Mouse (Mus musculus) hindbrain, embryonic 14.5 days (tissue): Measurements from ENCODE around the gene Tmem95. TPM values are rescaled to one million over a fixed set of nuclear protein-coding genes. Genes with fewer than 3 reads are reported as not detected.
"Not testable (repeated sequence)": the region's sequence is repeated elsewhere in the genome, so short reads cannot be mapped to it uniquely, and the experiment has no call there.

Source experiments
- ATAC-seq: fragments of 200-750 bp; cut with Nextera tagmentation; 2 replicates; pipeline ENCODE4 v1.8.0; 2017; ENCODE audit warnings: moderate number of reproducible peaks, mild to moderate bottlenecking, moderate TSS enrichment, moderate library complexity; ENCODE audit not compliant: low FRiP score
- DNase-seq: peaks from one replicate; pipeline ENCODE4 v3.0.0-alpha.2; 2015; ENCODE audit warnings: low spot score
- H3K27ac ChIP-seq: fragments of 300-500 bp; sonication (generic); 2 replicates; pipeline ENCODE4 v1.5.1; 2014; ENCODE audit warnings: mild to moderate bottlenecking, moderate library complexity
- H3K27me3 ChIP-seq: fragments of 300-500 bp; sonication (generic); 2 replicates; pipeline ENCODE4 v1.6.1; 2014; ENCODE audit warnings: mild to moderate bottlenecking, low read length, mixed read lengths; ENCODE audit not compliant: control insufficient read depth, insufficient read depth
- H3K36me3 ChIP-seq: fragments of 300-500 bp; sonication (generic); replicated peaks from 2 replicates; pipeline ENCODE4 v1.6.1; 2014; ENCODE audit not compliant: control insufficient read depth, insufficient read depth
- H3K4me1 ChIP-seq: fragments of 300-500 bp; sonication (generic); replicated peaks from 2 replicates; pipeline ENCODE4 v1.6.1; 2014; ENCODE audit warnings: antibody characterized with exemption, low read length, mixed read lengths; ENCODE audit not compliant: control insufficient read depth, insufficient read depth
- H3K4me2 ChIP-seq: fragments of 300-500 bp; sonication (generic); replicated peaks from 2 replicates; pipeline ENCODE4 v1.6.1; 2014; ENCODE audit warnings: mild to moderate bottlenecking, moderate library complexity
- H3K4me3 ChIP-seq: fragments of 300-500 bp; sonication (generic); replicated peaks from 2 replicates; pipeline ENCODE4 v1.5.1; 2014; ENCODE audit warnings: mild to moderate bottlenecking, low read length
- H3K9ac ChIP-seq: fragments of 300-500 bp; sonication (generic); 2 replicates; pipeline ENCODE4 v1.6.1; 2014
- H3K9me3 ChIP-seq: fragments of 300-500 bp; sonication (generic); 2 replicates; pipeline ENCODE4 v1.6.1; 2016; ENCODE audit warnings: low read length; ENCODE audit not compliant: control insufficient read depth
- WGBS: fragments of 180-500 bp; shearing (Covaris S2); extraction: QIAGEN DNeasy Blood & Tissue Kit; methylation state at CpG from one replicate; pipeline ENCODE4 v1.1.7; 2014; 5-methylcytosine and 5-hydroxymethylcytosine counted together
- polyA plus RNA-seq: library from polyadenylated mRNA; unstranded; fragments of >200 nt; fragmentation: Nextera tagmentation; extraction: Ambion mirVana; gene quantifications from 2 replicates; pipeline ENCODE4 v1.2.1, GENCODE M21; 2014

Tmem95 gene
- polyA plus RNA-seq, 1 experiment from 2014 or later, result not detected

DNA sequence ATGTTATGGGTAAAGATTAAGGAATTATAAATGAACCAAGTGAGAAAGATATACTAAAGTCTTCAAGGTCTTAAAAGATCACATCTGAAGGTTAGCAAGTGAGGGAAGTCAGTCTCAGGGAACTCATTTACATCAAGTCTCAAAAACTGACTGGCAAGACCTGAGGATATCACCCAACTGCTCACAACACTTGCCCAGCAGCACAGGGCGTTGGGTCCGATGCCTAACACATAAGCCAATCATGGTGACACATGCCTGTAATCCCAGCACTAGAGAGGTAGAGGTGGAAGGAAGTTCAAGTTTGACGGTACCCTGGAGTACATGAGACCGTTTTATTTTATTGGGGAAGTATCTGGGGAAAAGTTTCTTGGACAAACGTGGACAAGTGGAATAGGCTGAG, 40.3 kb upstream of the Tmem95 start:
- H3K4me2 ChIP-seq, result no peak overlapping the region
- DNase-seq, result no peak
- 87% methylated on average over 5 of the region's 5 CpGs for WGBS
- no peak overlapping the region for H3K27ac ChIP-seq
- H3K4me3 ChIP-seq, result no peak overlapping the region
- no peak overlapping the region for H3K9ac ChIP-seq
- H3K27me3 ChIP-seq, result no peaks in the 10 kb centered on the region
- H3K4me1 ChIP-seq, result peaks cover 40% of the 10 kb centered on the region
- H3K36me3 ChIP-seq, result peaks cover 50% of the 10 kb centered on the region
- no peaks in the 10 kb centered on the region for H3K9me3 ChIP-seq
- ATAC-seq, result no peak

GRCm38 (mm10) chr11:69917379-69917948, 39.6 kb upstream of the Tmem95 start:
- no peak overlapping the region for H3K4me3 ChIP-seq
- H3K27ac ChIP-seq, result no peak overlapping the region
- WGBS, result 89% methylated on average over 8 of the region's 8 CpGs
- H3K9ac ChIP-seq, result no peak overlapping the region
- H3K27me3 ChIP-seq, result no peaks in the 10 kb centered on the region
- H3K4me1 ChIP-seq, result peaks cover 37% of the 10 kb centered on the region
- ATAC-seq (no peak), DNase-seq (no peak)
- H3K9me3 ChIP-seq, result no peaks in the 10 kb centered on the region
- H3K4me2 ChIP-seq, result no peak overlapping the region
- peaks cover 57% of the 10 kb centered on the region for H3K36me3 ChIP-seq

GRCm38 (mm10) chr11:69916652-69917378, 39.0 kb upstream of the Tmem95 start:
- H3K27me3 ChIP-seq, DNase-seq, H3K27ac ChIP-seq, H3K4me3 ChIP-seq, H3K4me2 ChIP-seq, ATAC-seq, H3K9me3 ChIP-seq, H3K9ac ChIP-seq: not testable (repeated sequence)
- WGBS, result 66% methylated on average over 7 of the region's 7 CpGs
- H3K4me1 ChIP-seq, result peaks cover 34% of the 10 kb centered on the region
- peaks cover 63% of the 10 kb centered on the region for H3K36me3 ChIP-seq

- Histone ChIP-seq H3K9ac (no peak overlapping the region), H3K9me3 (no peaks in the 10 kb centered on the region), H3K36me3 (peaks cover 72% of the 10 kb centered on the region), H3K27me3 (no peaks in the 10 kb centered on the region), H3K4me1 (peaks cover 34% of the 10 kb centered on the region), H3K27ac (no peak overlapping the region), H3K4me2 (peak overlapping the region; percentile 100; the same call in 1 of the 2 replicates), H3K4me3 (peak overlapping the region; percentile 78; the same call in 1 of the 2 replicates)
- ATAC-seq (no peak), DNase-seq (no peak)
- 70% methylated on average over 5 of the region's 5 CpGs for WGBS
Observed at GRCm38 (mm10) chr11:69915667-69916627, 38.1 kb upstream of the Tmem95 start.

- peaks cover 32% of the 10 kb centered on the region for H3K4me1 ChIP-seq
- H3K27me3 ChIP-seq, result no peaks in the 10 kb centered on the region
- no peaks in the 10 kb centered on the region for H3K9me3 ChIP-seq
- 45% methylated on average over 9 of the region's 9 CpGs for whole genome bisulfite sequencing
- H3K9ac ChIP-seq, result peak overlapping the region; percentile 84; the same call in 1 of the 2 replicates
- H3K4me2 ChIP-seq, result peak overlapping the region; percentile 100
- peaks cover 82% of the 10 kb centered on the region for H3K36me3 ChIP-seq
- no peak overlapping the region for H3K27ac ChIP-seq
- no peak for DNase-seq
- ATAC-seq, result no peak
- H3K4me3 ChIP-seq, result peak overlapping the region; percentile 78
Observed at GRCm38 (mm10) chr11:69914917-69915430, 37.2 kb upstream of the Tmem95 start.

- H3K27me3 ChIP-seq, result no peaks in the 10 kb centered on the region
- H3K4me3 ChIP-seq, result peak overlapping the region; percentile 78
- H3K9me3 ChIP-seq, result no peaks in the 10 kb centered on the region
- peak overlapping the region; percentile 100 for H3K4me2 ChIP-seq
- H3K36me3 ChIP-seq, result peaks cover 88% of the 10 kb centered on the region
- under 1% methylated on average over 17 of the region's 17 CpGs for WGBS
- no peak for DNase-seq
- ATAC-seq, result no peak
- H3K9ac ChIP-seq, result peak overlapping the region; percentile 84
- peak overlapping the region; percentile 92 for H3K27ac ChIP-seq
- H3K4me1 ChIP-seq, result peaks cover 25% of the 10 kb centered on the region
Observed at GRCm38 (mm10) chr11:69914372-69914764, 36.5 kb upstream of the Tmem95 start.

GRCm38 (mm10) chr11:69913554-69914371, 35.9 kb upstream of the Tmem95 start, which contains the start of gene Gps2:
Gene Gps2, plus strand, starts transcription at chr11:69913888.
- H3K9me3 ChIP-seq, result no peaks in the 10 kb centered on the region
- peaks cover 88% of the 10 kb centered on the region for H3K36me3 ChIP-seq
- peak within 1 kb of the TSS; percentile 84 for H3K9ac ChIP-seq
- peak within 1 kb of the TSS; percentile 92 for H3K27ac ChIP-seq
- no peaks in the 10 kb centered on the region for H3K27me3 ChIP-seq
- peak; percentile 90 for ATAC-seq
- DNase-seq, result peak; percentile 97
- WGBS, result 2% methylated on average over 44 of the region's 61 CpGs
- peak within 1 kb of the TSS; percentile 78 for H3K4me3 ChIP-seq
- peaks cover 19% of the 10 kb centered on the region for H3K4me1 ChIP-seq
- H3K4me2 ChIP-seq, result peak within 1 kb of the TSS; percentile 100

DNA sequence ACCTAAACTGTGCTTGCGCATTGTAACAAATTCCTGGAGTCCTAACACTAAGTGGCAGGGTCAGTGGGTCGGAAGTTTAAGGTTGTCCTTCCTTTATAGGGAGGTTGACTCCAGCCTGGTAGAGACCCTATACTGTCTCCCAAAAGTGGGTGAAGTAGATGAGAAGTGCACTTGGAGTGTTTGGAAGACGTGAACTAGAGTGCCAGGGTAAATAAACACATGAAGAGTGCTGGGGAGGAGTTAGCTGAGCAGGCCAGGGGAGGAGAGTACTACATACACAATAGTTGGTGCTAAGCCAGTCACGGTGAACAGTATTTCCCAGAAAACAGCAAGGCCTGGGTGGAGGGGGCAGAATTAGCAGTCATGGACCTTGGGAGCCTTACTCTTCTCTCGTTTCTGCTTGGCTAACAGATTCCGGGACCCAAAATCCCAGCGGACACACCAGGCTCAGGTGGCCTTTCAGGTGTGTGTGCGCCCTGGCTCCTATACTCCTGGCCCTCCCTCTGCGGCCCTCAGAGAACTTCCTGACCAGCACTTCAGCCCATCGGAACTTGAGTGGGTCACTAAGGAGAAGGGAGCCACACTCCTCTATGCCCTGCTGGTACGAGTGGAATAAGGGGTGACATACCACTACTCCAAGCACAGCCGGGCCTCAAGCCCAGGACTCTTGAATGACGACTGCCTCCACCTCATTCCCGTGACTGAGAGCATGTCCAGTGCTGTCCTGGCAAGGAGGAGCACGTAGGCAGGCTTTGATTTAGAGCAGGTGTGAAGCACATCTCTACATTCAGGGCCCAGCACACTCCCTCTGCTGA, 35.1 kb upstream of the Tmem95 start:
- H3K9ac ChIP-seq, result no peak overlapping the region

More for the DNA sequence above, 35.1 kb upstream of the Tmem95 start:
- Histone ChIP-seq H3K27ac (peak overlapping the region; percentile 92; the same call in 1 of the 2 replicates), H3K27me3 (no peaks in the 10 kb centered on the region), H3K4me3 (peak overlapping the region; percentile 78), H3K36me3 (peaks cover 88% of the 10 kb centered on the region), H3K4me1 (peaks cover 18% of the 10 kb centered on the region), H3K4me2 (peak overlapping the region; percentile 100), H3K9me3 (no peaks in the 10 kb centered on the region)
- WGBS, result 82% methylated on average over 15 of the region's 15 CpGs
- no peak for ATAC-seq
- no peak for DNase-seq
